Mouse (Mus musculus): ENCODE data around the gene Pcyt1b.

DNA sequence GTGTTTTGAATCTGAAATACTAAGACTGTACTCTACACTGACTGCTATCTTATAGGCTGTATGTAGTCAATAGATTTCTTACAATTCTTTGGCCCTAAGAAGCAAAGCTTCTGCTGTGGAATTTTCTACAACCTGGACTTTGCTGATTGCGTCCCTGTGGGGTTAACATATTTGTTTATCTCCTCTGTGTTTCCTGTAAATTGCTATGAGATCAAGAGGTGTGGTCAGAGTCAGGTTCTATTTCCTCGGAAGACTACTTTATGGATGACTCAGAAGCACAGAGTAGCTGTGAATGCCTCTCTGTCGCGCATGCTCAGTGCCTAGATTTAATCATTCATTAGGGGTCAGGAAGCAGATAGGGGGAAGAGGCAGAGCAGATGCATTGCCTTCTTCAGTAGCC is 10.1 kb downstream of the Pcyt1b start:
- no peak for TF ChIP-seq CTCF (IDR thresholded peaks at IDR 0.05; ENCODE audit: control insufficient read depth, insufficient read depth, insufficient replicate concordance, low read depth, low read length)
- no peak for TF ChIP-seq POLR2A (IDR thresholded peaks at IDR 0.05; ENCODE audit: control insufficient read depth, low read depth, low read length)
